Mouse (Mus musculus) bone marrow, adult 2 months (tissue): ENCODE measurements around the gene Nod2. TPM values are rescaled to one million over a fixed set of nuclear protein-coding genes. Genes with fewer than 3 reads are reported as not detected.

Experiments
- H3K27ac ChIP-seq: fragments of 200-500 bp; 2 replicates; pipeline ENCODE4 v1.5.1; 2012; ENCODE audit warnings: low read depth, mild to moderate bottlenecking, control low read depth, inconsistent platforms, low read length; ENCODE audit not compliant: control insufficient read depth, poor library complexity, insufficient read depth
- H3K4me1 ChIP-seq: fragments of 200-500 bp; 2 replicates; pipeline ENCODE4 v1.6.1; 2011; ENCODE audit warnings: low read length; ENCODE audit not compliant: control insufficient read depth, insufficient read depth
- H3K4me3 ChIP-seq: fragments of 200-500 bp; replicated peaks from 2 replicates; pipeline ENCODE3; 2011; ENCODE audit warnings: mild to moderate bottlenecking, low read depth, low read length, control low read depth; ENCODE audit not compliant: control insufficient read depth
- CTCF ChIP-seq: fragments of 200-500 bp; IDR thresholded peaks from 2 replicates; pipeline ENCODE4 v1.5.1; 2011; ENCODE audit warnings: low read length, control low read depth; ENCODE audit not compliant: control insufficient read depth, insufficient read depth
- POLR2A ChIP-seq: fragments of 200-500 bp; IDR thresholded peaks from 2 replicates; pipeline ENCODE4 v1.6.1; 2011; ENCODE audit warnings: low read depth, mild to moderate bottlenecking, control low read depth, low read length, borderline replicate concordance; ENCODE audit not compliant: control insufficient read depth
- WGBS: fragments of 180-500 bp; shearing (Covaris S2); methylation state at CpG from one replicate; pipeline ENCODE4 v1.1.7; 2018; 5-methylcytosine and 5-hydroxymethylcytosine counted together
- polyA plus RNA-seq: library from polyadenylated mRNA; stranded (reverse); fragments of >200 nt; gene quantifications from 2 replicates; pipeline ENCODE4 v1.2.4, GENCODE M21; 2011; ENCODE audit warnings: low replicate concordance; ENCODE audit not compliant: missing spikeins, insufficient read depth, insufficient read length

Gene Nod2
- polyA plus RNA-seq, 1 experiment, result 2.6 TPM

DNA sequence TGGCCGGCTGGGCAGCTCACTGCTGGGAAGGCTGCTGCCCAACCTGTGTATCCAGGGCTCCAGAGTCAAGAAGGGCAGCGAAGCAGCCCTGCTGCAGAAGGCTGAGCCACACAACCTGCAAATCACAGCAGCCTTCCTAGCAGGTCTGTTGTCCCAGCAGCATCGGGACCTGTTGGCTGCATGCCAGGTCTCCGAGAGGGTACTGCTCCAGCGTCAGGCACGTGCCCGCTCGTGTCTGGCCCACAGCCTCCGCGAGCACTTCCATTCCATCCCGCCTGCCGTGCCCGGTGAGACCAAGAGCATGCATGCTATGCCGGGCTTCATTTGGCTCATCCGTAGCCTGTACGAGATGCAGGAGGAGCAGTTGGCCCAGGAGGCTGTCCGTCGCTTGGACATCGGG, 17.8 kb downstream of the Nod2 start:
- peaks cover 15% of the 10 kb centered on the region for H3K4me1 ChIP-seq
- 82% methylated on average over 19 of the region's 19 CpGs for WGBS
- H3K4me3 ChIP-seq, result no peak overlapping the region
- no peak for TF ChIP-seq POLR2A
- no peak for TF ChIP-seq CTCF
- no peak overlapping the region for H3K27ac ChIP-seq

DNA sequence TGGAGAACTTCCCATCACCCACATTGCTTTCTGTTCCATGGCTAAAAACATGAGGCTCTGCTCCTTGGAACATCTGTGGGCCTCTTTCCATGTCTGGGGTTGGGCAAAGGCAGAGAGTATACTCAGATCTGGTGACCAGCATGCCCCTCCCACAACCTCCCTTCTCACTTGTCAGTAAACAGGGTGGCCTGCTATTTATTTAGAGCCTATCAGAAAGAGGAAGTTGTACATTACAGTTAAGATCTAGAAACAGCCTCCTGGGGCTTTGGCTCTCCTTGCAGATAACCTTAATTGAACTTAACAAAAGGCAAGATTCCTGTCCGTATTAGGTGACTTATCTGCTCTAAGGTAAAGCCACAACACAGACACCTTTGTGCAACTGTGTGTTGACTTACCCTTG, 19.3 kb downstream of the Nod2 start:
- TF ChIP-seq POLR2A (no peak), CTCF (no peak)
- peak overlapping the region; percentile 50; the same call in 1 of the 2 replicates for H3K27ac ChIP-seq
- no peak overlapping the region for H3K4me3 ChIP-seq
- 2% methylated on average over 1 of the region's 1 CpGs for WGBS
- peaks cover 15% of the 10 kb centered on the region for H3K4me1 ChIP-seq

DNA sequence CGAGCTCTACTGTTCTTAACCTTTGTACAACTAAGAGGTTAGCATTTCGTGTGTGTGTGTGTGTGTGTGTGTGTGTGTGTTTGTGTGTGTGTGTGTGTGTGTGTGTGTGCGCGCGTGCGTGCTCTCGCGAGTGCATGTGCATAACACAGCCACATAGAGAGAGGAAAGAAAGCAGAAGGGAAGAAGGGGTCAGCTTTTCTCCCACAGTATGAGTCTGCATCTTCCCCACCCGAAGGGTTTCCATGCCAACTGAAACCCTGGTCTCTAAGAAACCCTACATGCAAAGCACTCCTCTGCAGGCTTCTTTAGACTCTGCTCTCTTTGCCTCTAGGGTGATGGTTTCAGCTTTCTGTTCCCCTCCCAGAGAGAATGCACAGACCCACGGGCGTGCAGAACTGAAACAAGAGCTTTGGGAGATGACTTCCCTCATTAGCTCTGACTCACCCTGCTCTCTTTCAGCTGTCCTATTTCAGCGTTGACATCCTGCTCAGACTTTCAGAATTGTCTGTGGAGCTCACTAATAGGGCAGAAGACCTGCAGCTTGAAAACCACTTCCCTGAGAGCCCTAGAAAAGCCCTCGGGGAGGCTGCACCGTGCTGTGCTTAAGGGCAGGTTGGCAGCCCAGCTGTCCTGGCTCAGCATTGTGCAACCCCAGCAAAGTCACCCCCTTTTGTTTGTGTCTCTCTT, 21.4 kb downstream of the Nod2 start:
- WGBS, result 5% methylated on average over 14 of the region's 14 CpGs

DNA sequence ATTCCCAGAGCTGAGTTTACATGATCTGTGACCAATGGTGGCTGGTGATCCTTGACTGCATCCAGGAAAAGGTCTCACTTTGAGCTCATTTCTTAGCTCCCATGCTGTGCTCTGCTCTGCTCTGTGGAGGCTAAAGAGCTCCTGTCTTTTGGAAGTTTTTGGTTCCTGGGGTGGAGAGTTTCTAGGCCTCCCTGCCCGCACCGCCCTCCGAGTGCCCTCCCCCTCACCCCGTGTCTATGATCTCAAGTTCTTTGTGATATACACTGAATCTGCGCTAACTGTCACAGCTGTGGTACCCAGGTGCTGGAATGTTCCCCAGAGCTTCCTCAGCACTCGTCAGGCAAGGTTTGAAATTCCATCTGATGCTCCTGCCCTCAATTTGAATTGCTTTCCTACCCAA, 23.7 kb downstream of the Nod2 start:
- TF ChIP-seq CTCF (no peak), POLR2A (no peak)
- Histone ChIP-seq H3K27ac (no peak overlapping the region), H3K4me1 (peaks cover 10% of the 10 kb centered on the region), H3K4me3 (no peak overlapping the region)
- 85% methylated on average over 6 of the region's 6 CpGs for WGBS

More for the DNA sequence above, 21.4 kb downstream of the Nod2 start:
- H3K27ac ChIP-seq, result peak overlapping the region; percentile 77
- TF ChIP-seq POLR2A (no peak), CTCF (no peak)
- no peak overlapping the region for H3K4me3 ChIP-seq
- H3K4me1 ChIP-seq, result peaks cover 13% of the 10 kb centered on the region

DNA sequence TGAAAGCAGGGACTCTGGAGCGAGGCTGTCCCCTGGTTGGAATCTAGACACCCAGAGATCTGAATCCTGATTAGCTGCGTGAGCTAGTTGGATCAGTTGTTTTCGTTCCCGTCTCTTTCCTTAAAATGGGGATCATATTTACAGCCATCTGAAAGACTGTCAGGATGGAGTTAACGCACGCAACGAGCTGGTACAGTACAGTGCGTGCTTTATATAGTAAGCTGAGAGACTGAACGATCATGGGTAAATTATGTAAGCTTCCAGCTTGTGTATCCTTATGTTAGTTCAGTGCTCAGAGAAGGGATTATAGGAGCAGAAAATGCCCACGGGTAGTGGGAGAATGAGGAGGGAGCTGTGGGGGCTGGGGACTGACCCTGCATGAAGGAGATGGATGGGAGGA, 24.5 kb downstream of the Nod2 start:
- 86% methylated on average over 10 of the region's 10 CpGs for WGBS
- no peak overlapping the region for H3K4me3 ChIP-seq
- no peak overlapping the region for H3K27ac ChIP-seq
- H3K4me1 ChIP-seq, result peaks cover 8% of the 10 kb centered on the region
- TF ChIP-seq CTCF (no peak), POLR2A (no peak)

DNA sequence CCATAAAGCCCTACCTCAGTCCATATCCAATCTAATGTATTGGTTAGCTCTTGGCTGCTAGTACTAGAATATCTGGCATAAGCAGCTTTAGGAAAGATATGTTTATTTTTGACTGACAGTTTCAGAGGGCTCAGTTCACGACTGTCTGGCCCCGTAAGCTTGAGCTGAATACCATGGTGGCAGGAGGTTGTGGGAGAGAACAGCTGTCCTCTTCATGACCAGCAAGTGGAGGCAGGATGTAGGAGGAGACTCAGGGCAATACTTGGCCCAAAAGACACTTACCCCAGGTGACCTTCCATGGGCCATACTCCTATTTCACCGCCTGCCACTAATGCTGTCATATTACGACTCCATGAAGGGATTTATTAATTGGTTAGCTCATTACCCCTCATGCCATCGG, 26.7 kb downstream of the Nod2 start:
- 82% methylated on average over 5 of the region's 5 CpGs for WGBS

DNA sequence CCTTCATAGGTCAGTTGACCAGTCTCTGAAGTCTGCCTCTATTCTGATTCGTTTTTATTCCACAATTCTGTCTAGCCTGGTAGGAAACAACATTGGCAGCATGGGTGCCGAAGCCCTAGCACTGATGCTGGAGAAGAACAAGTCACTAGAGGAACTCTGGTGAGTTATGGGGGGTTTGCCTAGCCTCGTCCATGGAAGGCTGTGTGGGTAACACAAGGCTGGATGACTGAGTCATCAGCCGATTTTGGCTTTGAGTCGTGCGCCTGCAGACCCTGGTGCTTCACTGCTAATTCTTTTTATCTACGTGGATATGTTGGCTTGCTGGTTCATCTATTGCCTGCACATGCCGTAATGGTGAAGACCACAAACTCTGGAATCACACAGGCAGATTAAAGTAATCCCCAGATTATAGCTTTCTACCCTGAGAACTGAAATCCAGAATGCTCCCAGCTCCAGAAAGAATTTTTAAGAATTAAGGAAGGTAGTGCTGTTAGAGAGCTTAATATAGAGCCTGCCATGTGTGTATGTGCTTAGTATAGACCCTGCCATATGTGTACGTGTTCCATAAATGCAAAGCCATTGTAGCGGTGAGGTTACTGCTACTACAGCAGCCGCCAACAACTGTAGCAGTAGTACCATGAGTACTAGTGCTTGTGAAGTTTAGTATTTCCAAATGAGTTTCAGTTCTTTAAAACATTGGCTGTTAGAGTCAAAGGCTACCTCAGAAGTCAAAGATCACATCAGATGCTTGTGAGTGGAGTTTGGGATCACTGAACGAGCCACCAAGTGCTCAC, 28.5 kb downstream of the Nod2 start:
- H3K27ac ChIP-seq, result no peak overlapping the region
- TF ChIP-seq POLR2A (no peak), CTCF (no peak)
- H3K4me1 ChIP-seq, result no peaks in the 10 kb centered on the region; the same call in 1 of the 2 replicates
- no peak overlapping the region for H3K4me3 ChIP-seq
- WGBS, result 79% methylated on average over 12 of the region's 12 CpGs

More for the DNA sequence above, 26.7 kb downstream of the Nod2 start:
- peaks cover 3% of the 10 kb centered on the region; the same call in 1 of the 2 replicates for H3K4me1 ChIP-seq
- H3K4me3 ChIP-seq, result no peak overlapping the region
- TF ChIP-seq CTCF (no peak), POLR2A (no peak)
- no peak overlapping the region for H3K27ac ChIP-seq

DNA sequence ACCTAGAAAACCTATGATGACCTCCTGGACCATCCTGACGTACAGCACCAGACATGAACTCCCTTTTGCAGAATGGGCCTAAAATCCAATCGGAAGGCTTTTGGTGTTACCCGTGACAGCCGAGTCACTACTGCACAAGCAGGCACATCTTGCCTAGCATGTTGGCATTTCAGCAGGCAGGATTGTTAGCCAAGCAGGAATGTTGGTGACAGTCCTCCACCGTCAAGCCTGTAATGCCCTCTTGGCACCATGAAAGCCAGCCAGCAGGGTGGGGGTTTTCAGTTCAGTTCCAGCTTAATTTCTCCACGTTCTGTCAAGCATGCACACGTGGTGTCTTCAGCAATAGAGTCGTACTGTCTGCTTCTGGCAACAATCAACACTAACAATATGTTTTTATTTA, 30.0 kb downstream of the Nod2 start:
- TF ChIP-seq CTCF, result no peak
- no peak for TF ChIP-seq POLR2A
- no peaks in the 10 kb centered on the region; the same call in 1 of the 2 replicates for H3K4me1 ChIP-seq
- WGBS, result 82% methylated on average over 8 of the region's 8 CpGs

DNA sequence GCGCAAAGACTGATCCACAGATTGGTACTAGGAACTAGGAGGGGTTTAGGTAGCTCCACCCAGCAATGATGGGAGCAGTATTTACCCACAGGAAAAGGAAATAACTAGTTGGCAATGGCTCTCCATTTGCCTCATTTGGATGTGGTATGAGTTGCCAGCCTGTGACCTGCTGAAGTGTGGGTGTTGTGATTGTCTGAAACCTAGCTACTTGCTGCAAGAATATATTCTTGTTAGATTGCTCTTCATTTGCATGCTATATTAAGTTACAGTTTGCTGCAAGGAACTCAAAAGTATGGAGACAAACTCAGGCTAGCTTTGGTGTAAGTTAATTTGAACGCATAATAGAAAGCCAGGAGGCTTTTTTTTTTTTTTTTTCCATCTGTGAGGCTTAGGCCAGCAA, 33.5 kb downstream of the Nod2 start:
- 84% methylated on average over 2 of the region's 2 CpGs for whole genome bisulfite sequencing
- TF ChIP-seq POLR2A, result no peak
- TF ChIP-seq CTCF, result no peak
- H3K4me3 ChIP-seq, result no peak overlapping the region
- no peak overlapping the region for H3K27ac ChIP-seq
- no peaks in the 10 kb centered on the region; the same call in 1 of the 2 replicates for H3K4me1 ChIP-seq

More for the DNA sequence above, 30.0 kb downstream of the Nod2 start:
- Histone ChIP-seq H3K4me3 (no peak overlapping the region), H3K27ac (no peak overlapping the region)
